Mouse (Mus musculus) embryo, embryonic 11.5 days (tissue): ENCODE results near the gene Nrl.

Source experiments
- DNase-seq: peaks from one replicate; pipeline ENCODE4 v3.0.0-alpha.2; 2012; ENCODE audit warnings: low read depth, low spot score

Nrl gene

GRCm38 (mm10) chr14:55486836-55487235 lies 37.9 kb downstream of the Nrl start:
- DNase-seq, result no peak

DNA sequence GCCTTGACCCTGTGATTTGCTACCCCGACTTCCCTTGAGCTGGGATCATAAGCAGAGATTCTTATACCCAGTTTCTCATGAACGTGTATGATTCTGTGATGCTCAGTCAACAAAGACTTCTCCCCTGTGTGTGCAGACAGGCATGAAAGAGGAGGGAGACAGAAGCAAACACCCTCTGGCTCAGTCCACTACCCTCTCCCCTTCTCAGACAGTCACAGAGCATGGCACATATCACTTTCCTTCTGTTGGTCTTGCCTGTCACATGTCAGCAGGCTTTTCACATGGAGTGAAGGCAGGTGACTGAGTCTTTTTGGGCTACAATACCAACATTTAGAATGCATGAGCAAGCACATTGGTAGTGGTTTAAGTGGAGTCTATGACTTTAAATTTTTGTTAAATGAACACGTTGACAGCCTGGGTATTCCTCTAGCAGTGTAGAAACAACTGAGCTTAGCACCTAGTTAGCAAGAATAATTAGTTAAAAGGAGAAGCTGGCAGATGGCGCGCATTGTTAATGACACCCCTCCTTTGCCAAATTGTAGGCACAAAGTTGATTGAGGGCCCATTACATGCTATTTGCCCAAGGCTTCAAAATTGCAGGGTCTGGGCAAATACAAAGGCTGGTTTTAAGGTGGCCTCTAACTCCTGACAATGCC lies 40.2 kb downstream of the Nrl start:
- DNase-seq, result no peak

- no peak for DNase-seq
Observed at GRCm38 (mm10) chr14:55479629-55480028, 45.2 kb downstream of the Nrl start.

- no peak for DNase-seq
Observed at GRCm38 (mm10) chr14:55478651-55479599, 45.9 kb downstream of the Nrl start, which contains the start of gene Dhrs4. Gene Dhrs4 (plus strand): TSS chr14:55478758.

- DNase-seq, result no peak
Observed at GRCm38 (mm10) chr14:55477829-55478228, 47.0 kb downstream of the Nrl start.

DNA sequence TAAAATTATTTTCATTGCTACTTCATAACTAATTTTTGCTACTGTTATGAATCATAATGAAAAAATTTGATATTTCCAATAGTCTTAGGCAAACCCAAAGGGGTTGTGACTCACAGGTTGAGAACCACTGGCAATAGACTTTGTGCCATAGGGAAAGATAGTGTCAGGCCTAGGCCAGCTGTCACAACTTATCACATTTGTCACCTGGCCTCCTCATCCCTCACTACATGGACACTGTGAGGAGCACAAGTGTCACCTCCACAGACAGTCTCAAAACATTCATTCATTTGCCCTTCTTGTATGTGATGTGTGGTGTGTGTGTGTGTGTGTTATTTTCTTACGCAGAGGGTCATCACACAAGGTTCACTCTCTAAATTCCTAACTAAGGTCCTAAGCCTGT lies 47.4 kb downstream of the Nrl start:
- no peak for DNase-seq

GRCm38 (mm10) chr14:55475654-55476053 lies 49.1 kb downstream of the Nrl start:
- no peak for DNase-seq

- no peak for DNase-seq
Observed at GRCm38 (mm10) chr14:55470806-55471205, 54.0 kb downstream of the Nrl start.

DNA sequence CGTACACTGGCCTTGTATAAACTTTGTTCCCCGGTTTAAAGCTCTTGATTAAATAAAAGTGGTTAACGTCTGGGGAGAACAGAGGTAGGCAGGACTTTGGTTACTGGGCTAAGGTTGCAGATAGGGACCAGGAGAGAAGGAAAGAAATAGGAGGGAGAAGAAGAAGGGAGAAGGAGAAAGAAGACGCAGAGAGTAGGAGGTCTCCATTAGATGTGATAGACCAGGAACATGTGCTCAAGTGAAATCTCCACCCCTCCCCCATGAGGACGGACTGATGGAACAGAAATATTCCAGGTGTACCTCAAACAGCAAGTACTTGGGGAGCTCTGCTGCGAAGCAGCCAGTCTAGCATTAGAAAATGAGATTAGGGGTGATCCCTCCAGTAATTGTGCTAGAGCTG lies 55.0 kb downstream of the Nrl start:
- no peak for DNase-seq

- DNase-seq, result no peak
Observed at GRCm38 (mm10) chr14:55469041-55469440, 55.7 kb downstream of the Nrl start.
